Mouse (Mus musculus) ES-E14 (cell line): ENCODE measurements around the gene Fancf. TPM values are rescaled to one million over a fixed set of nuclear protein-coding genes. Genes with fewer than 3 reads are reported as not detected.

Experiments
- DNase-seq: peaks from one replicate; pipeline ENCODE4 v3.0.0-alpha.2; 2013; ENCODE audit warnings: low read depth, low spot score
- H3K27ac ChIP-seq: 2 replicates; pipeline ENCODE4 v1.5.1; 2012; ENCODE audit warnings: low read depth, mild to moderate bottlenecking, low read length, moderate library complexity, mixed read lengths; ENCODE audit not compliant: poor library complexity, insufficient read depth, severe bottlenecking
- H3K36me3 ChIP-seq: 2 replicates; pipeline ENCODE4 v1.6.1; 2012; ENCODE audit warnings: mild to moderate bottlenecking, low read length, moderate library complexity, mixed read lengths; ENCODE audit not compliant: control insufficient read depth, poor library complexity, insufficient read depth, severe bottlenecking
- H3K4me1 ChIP-seq, 2 experiments: fragments of 150-350 bp in 1 of 2; sonication (generic) in 1 of 2; 2 replicates each; pipeline ENCODE4 v1.6.1; 2012; ENCODE audit warnings: low read length in 2 of 2, mild to moderate bottlenecking in 1 of 2, mixed read lengths in 1 of 2; ENCODE audit not compliant: control insufficient read depth in 2 of 2, insufficient read depth in 2 of 2, poor library complexity in 1 of 2
- H3K4me3 ChIP-seq, 2 experiments: fragments of 150-350 bp in 1 of 2; sonication (generic) in 1 of 2; 2 replicates each; pipeline ENCODE4 v1.5.1; 2012; ENCODE audit warnings: low read length in 2 of 2, low read depth in 1 of 2, mild to moderate bottlenecking in 1 of 2, mixed read lengths in 1 of 2; ENCODE audit not compliant: insufficient read depth in 1 of 2, poor library complexity in 1 of 2, severe bottlenecking in 1 of 2
- H3K9ac ChIP-seq: 2 replicates; pipeline ENCODE4 v1.6.1; 2012; ENCODE audit warnings: low read depth, mild to moderate bottlenecking, low read length, mixed read lengths; ENCODE audit not compliant: poor library complexity, insufficient read depth, severe bottlenecking
- H3K9me3 ChIP-seq: fragments of 150-350 bp; sonication (generic); 2 replicates; pipeline ENCODE4 v1.6.1; 2012; ENCODE audit warnings: low read depth, mild to moderate bottlenecking, low read length; ENCODE audit not compliant: control insufficient read depth, insufficient read depth
- CHD2 ChIP-seq: IDR thresholded peaks from 2 replicates; pipeline ENCODE4 v1.6.1; 2014; ENCODE audit warnings: mild to moderate bottlenecking, low read depth, low read length, inconsistent platforms
- HCFC1 ChIP-seq: IDR thresholded peaks from 2 replicates; pipeline ENCODE4 v1.6.1; 2012; ENCODE audit warnings: low read length, inconsistent platforms, borderline replicate concordance; ENCODE audit not compliant: insufficient read depth
- MAFK ChIP-seq: IDR thresholded peaks from 2 replicates; pipeline ENCODE4 v1.6.1; 2014; ENCODE audit warnings: mild to moderate bottlenecking, low read depth, low read length, inconsistent platforms; ENCODE audit not compliant: insufficient read depth
- ZC3H11A ChIP-seq: IDR thresholded peaks from 2 replicates; pipeline ENCODE4 v1.6.1; 2012; ENCODE audit warnings: low read depth, mild to moderate bottlenecking, inconsistent platforms, low read length, borderline replicate concordance
- ZNF384 ChIP-seq: IDR thresholded peaks from 2 replicates; pipeline ENCODE4 v1.6.1; 2012; ENCODE audit warnings: low read depth, low read length, inconsistent platforms
- in situ Hi-C, 2 experiments: fragments of 600-800 bp; cut with MboI; formaldehyde crosslinking; loops; one replicate each; pipeline ENCODE4 v1.15.1; 2025; ENCODE audit warnings: low sequenced_read_pairs in 2 of 2, inconsistent platforms in 1 of 2; ENCODE audit not compliant: unreplicated experiment in 2 of 2
- total RNA-seq: library from RNA; depleted of rRNA; stranded (reverse); fragments of 300-350 nt; gene quantifications from 2 replicates; pipeline ENCODE4 v1.2.3, GENCODE M21; 2012

Gene Fancf
- total RNA-seq, 1 experiment: 4.9 TPM

- in situ Hi-C loops: no loop called here
Observed at GRCm38 (mm10) chr7:51880121-51880520, 18.1 kb upstream of the Fancf start.

GRCm38 (mm10) chr7:51879136-51879723 lies 17.2 kb upstream of the Fancf start:
- H3K36me3 ChIP-seq: no peaks in the 10 kb centered on the region
- H3K9me3 ChIP-seq: no peaks in the 10 kb centered on the region
- H3K27ac ChIP-seq: no peak overlapping the region
- peak overlapping the region; percentile 58; the same call in 1 of the 2 replicates for H3K9ac ChIP-seq
- in situ Hi-C loops: no loop called here
- H3K4me1 ChIP-seq: peaks cover 0 to 2% of the 10 kb centered on the region in 2 experiments; a peak in 1 of 4 replicates
- peak; percentile 7 for DNase-seq
- peak overlapping the region; percentile 57 to 62 for H3K4me3 ChIP-seq
- TF ChIP-seq HCFC1 (no peak), ZNF384 (no peak), ZC3H11A (no peak), CHD2 (no peak), MAFK (no peak)

More at GRCm38 (mm10) chr7:51880121-51880520, 18.1 kb upstream of the Fancf start:
- no peak overlapping the region for H3K4me3 ChIP-seq
- peaks cover 0 to 2% of the 10 kb centered on the region in 2 experiments; a peak in 1 of 4 replicates for H3K4me1 ChIP-seq
- no peak overlapping the region for H3K27ac ChIP-seq
- TF ChIP-seq ZC3H11A (no peak), HCFC1 (no peak), MAFK (no peak), CHD2 (no peak), ZNF384 (no peak)
- no peak for DNase-seq
- H3K36me3 ChIP-seq: no peaks in the 10 kb centered on the region
- no peak overlapping the region for H3K9ac ChIP-seq
- no peaks in the 10 kb centered on the region for H3K9me3 ChIP-seq

- no peak for DNase-seq
- in situ Hi-C loops: no loop called here
Observed at GRCm38 (mm10) chr7:51878730-51879129, 16.7 kb upstream of the Fancf start.

DNA sequence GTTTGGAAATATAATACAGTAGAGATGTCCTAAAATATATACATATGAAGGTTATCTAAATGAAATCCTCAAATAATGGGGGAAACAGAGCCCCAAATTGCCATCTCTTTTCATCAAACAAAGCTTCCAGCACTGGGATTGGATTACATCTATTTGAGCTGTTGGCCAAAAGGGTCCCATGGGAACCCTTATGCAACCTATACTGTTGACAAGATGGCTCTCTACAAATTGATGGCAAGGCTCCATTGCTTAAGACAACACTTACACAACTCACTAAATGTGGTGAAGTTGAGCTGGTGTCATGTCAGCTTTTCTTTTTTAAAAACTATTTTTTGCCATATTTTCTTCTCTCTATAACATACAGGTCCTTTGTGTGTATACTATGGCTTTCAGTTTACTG lies 14.2 kb upstream of the Fancf start:
- DNase-seq: no peak
- Histone ChIP-seq H3K9me3 (no peaks in the 10 kb centered on the region), H3K9ac (no peak overlapping the region), H3K36me3 (no peaks in the 10 kb centered on the region), H3K27ac (no peak overlapping the region), H3K4me3 (no peak overlapping the region), H3K4me1 (peaks cover 0 to 2% of the 10 kb centered on the region in 2 experiments; a peak in 1 of 4 replicates)
- in situ Hi-C loops: no loop called here
- TF ChIP-seq MAFK: no peak
- TF ChIP-seq CHD2: no peak
- no peak for TF ChIP-seq HCFC1

More at GRCm38 (mm10) chr7:51878730-51879129, 16.7 kb upstream of the Fancf start:
- TF ChIP-seq ZNF384 (peak; percentile 62; the same call in 1 of the 2 replicates), MAFK (no peak)
- H3K9me3 ChIP-seq: no peaks in the 10 kb centered on the region
- H3K4me3 ChIP-seq: peak overlapping the region; percentile 57 to 62
- H3K9ac ChIP-seq: peak overlapping the region; percentile 58; the same call in 1 of the 2 replicates
- H3K27ac ChIP-seq: no peak overlapping the region
- peaks cover 0 to 2% of the 10 kb centered on the region in 2 experiments; a peak in 1 of 4 replicates for H3K4me1 ChIP-seq
- no peaks in the 10 kb centered on the region for H3K36me3 ChIP-seq

DNA sequence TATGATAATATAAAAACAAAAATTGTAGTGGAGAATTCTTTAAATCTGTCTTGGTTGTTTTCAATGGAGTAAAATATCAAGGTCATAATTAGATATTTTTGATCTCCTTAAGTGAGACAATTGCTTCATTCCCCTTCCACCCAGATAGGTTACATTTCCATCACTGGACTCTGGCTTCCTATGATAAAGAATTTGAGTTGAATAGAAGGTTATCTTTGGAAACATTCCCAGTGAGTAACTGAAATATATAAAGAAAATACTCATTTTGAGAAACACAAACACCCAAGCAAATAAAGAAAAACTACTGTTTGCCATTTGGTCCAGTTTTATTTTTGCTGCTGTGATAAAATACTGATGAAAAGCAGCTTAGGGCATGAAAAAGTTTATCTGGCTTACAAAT lies 10.5 kb upstream of the Fancf start:
- Histone ChIP-seq H3K36me3 (no peaks in the 10 kb centered on the region), H3K9ac (no peak overlapping the region), H3K4me1 (no peaks in the 10 kb centered on the region), H3K9me3 (no peaks in the 10 kb centered on the region), H3K4me3 (no peak overlapping the region), H3K27ac (no peak overlapping the region)
- in situ Hi-C loops: no loop called here
- DNase-seq: no peak
- TF ChIP-seq ZC3H11A (no peak), HCFC1 (no peak), ZNF384 (no peak), MAFK (no peak), CHD2 (no peak)
